Mouse (Mus musculus) layer of hippocampus, adult 18-20 months (tissue): ENCODE data around the gene Nploc4. TPM values are rescaled to one million over a fixed set of nuclear protein-coding genes. Genes with fewer than 3 reads are reported as not detected.

Experiments used
- DNase-seq, 2 experiments: peaks; one replicate each; pipeline ENCODE4 v3.0.0; 2022; ENCODE audit warnings: low spot score in 2 of 2
- long read RNA-seq: library from polyadenylated mRNA; stranded (forward); transcript quantifications from one replicate; pipeline ENCODE4 v2.0.0, GENCODE M21; 2021
- total RNA-seq, 2 experiments: library from RNA; stranded (reverse); gene quantifications; 2 replicates each; pipeline ENCODE4 v1.2.3; 2021

The Nploc4 gene
- 10 to 100 TPM; 60.0 to 61.9 TPM for total RNA-seq
- long read RNA-seq, full-length matches to known transcripts: 70 of 95 reads
- long read RNA-seq, partial matches to known transcripts: 7 of 95 reads
- long read RNA-seq, other reads (novel, unspliced or antisense): 18 of 95 reads

DNA sequence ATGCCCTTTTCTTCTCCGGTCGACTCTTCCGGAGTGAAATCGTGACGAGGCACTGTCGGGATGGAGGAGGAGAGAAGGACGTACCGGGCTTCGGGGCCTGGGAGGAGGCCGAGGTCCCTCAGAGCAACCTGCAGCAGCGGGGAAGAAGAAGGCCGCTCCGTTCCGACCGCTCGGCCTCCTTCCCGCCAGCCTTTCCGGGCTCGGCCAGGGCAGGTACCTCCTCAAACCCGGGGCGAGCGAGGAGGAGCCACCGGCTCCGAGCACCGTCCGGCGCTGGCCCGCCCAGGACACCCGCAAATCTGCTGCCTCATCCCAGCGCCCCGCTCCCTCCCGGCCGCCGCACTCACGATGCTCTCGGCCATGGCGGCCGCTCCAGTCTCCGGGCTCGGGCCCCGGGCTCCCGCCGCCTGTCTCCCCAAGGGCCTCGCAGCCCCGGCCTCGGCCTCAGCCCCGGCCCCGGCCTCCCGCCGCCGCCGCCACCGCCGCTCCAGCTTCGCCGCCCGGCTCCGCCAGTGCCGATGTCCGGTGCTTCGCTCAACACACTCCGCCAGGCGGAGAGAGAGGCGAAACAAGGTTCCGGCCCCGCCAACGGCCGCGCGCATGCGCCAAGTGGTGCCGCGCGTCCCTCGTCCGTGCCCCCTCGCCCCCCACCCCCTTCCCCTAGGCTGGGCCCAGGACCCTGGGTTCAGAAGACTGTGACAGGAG lies at the start of gene Nploc4:
TSS of gene Nploc4 (minus strand) at position 557 of the 705 bp plus-strand sequence.
- DNase-seq: peak; percentile 75 to 86

DNA sequence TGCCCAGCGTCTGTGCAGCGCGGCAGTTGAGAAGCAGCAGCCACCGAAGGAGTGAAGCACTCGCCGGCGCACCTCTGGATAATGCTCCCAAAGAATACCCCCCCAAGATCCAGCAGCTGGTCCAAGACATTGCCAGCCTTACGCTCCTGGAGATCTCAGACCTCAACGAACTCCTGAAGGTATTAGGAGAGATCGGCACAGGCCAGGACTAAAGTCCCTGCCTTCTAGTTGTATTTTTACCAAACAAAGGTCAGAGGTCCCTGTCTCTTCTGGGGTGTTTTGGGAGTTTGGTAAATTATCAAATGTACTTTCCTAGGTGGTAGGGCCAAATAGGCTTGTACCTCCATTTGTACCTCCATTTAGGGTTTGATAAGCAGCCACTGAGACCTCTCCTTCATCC lies 47.7 kb upstream of the Nploc4 start:
- DNase-seq: no peak

DNA sequence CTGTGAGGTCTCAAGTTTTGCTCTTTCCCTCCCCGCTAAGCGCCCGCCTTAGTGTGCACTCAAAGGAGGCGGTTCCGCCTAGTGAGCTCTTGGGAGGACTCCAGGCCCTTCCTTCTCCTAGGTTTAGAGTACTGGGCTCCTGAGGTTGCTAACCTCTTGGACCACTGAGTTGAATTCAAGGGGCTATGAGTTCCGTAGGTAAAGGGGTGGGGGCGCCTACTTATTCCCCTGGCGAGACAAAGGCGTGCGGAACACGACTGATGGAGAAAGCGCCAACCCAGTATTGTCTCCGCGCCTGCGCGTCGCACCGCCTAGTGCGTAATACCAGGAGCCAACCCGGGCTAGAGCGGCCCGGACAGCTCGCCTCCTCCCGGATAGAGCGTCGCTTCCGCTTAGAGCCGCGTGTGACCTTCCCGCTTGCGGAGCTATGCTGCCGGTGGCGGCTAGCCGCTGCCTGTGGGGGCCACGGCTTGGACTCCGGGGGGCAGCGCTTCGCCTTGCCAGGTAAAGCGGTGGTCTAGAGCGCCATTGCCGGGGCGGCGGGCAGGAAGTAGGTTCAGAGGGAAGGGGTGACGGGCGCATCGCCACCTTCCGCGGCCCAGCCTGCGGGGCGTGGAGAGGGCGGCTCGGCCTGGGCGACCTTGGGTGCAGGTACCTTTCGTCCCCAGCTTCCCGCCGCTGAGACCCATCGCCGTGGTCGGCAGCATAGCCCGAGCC lies 46.9 kb upstream of the Nploc4 start, which contains the start of gene Mrpl12:
TSS of gene Mrpl12 (plus strand) at position 349 of the 717 bp plus-strand sequence.
- DNase-seq: peak; percentile 89 to 93

DNA sequence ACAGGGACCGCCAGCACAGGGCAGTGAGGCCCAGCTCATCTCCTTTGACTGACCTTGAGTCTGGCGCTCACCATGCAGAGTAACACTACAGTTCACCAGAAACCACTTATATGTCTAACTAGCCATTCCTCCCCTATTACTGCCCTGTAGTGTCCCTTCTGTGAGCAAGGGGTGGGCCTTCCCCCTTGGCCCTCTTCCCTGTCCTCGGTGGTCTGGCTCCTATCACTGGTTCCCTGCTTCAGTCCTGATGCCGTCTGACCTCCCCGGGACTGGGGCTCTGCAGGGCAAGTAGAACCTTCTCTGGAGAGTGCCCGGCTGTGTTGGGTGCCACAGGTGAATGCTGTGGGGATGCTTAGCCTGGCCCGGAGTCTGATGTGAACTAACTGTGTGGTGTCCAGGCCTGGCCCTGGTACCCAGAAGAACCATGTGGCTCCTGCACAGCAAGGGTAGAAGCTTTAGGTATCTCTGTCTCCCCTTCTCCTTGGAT lies 46.0 kb upstream of the Nploc4 start:
- DNase-seq: no peak

DNA sequence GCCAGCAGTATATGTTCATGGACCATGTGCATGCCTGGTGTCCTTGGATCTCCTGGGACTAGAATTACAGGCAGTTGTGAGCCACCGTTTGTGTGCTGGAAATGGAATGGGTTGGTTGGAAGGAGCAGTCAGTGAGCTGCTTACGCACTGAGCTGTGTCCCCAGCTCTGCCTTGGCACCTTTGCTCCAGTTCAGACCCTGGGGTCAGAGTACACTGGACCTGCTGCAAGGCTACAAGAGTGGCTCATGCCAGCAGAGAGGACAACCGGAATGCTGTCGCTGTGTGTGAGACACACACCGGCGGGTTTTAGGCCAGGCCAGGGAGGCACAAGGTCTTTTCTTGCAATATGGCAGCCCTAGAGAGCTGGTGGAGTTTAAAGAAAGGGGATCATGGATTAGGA lies 34.5 kb upstream of the Nploc4 start:
- no peak for DNase-seq

DNA sequence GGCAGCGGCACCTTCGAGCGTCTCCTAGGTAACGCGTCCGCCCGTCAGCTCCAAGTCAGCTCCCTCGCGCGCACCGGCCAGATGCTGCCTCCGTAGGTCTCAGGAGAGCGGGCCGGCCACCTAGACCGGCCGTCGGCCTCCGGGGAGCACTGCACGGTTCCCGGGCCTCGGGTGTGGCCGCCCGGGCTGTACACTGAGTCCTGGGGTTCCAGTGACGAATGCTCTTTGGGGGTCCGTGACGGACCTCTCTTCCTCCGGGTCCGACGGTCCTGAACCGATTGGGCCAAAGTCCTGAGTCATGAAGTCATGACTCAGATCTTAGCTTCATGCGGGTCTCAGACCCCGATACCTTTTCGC lies 30.2 kb upstream of the Nploc4 start:
- DNase-seq: no peak

DNA sequence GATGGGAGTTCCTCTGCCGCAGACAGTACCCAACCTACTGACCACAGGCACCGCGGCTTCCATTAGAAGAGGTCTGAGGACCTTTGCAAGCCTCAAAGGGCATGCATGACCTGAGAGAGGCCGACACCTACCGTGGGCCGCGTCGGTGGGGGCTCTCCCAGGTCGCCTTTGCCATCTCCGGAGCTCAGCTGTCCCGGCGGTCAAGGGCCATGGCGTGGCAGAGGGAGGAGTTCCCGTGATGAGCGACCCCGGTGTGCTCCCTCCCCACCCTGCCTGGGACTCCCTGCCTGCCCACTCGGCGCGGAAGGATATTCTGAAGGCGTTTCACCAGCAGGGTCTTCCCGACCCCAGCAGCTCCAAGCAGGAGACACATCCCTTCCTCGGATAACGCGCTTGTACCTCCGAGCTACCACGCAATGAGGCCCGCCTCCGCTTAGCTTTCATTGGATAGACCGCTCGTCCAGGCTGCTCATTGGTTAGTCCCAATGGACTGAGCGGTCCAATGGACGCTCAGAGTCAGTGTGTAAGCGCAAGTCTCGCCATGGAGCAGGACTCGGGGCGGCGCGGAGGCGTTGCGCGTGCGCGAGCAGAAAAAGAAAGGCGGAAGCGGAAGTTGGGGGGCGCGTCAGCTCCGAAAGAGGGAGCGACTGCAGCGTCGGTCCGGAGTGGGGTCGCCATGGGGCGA lies 29.7 kb upstream of the Nploc4 start, which contains the start of gene Arl16:
TSS of gene Arl16 (minus strand) at position 557 of the 685 bp plus-strand sequence.
- DNase-seq: peak; percentile 95 to 96

DNA sequence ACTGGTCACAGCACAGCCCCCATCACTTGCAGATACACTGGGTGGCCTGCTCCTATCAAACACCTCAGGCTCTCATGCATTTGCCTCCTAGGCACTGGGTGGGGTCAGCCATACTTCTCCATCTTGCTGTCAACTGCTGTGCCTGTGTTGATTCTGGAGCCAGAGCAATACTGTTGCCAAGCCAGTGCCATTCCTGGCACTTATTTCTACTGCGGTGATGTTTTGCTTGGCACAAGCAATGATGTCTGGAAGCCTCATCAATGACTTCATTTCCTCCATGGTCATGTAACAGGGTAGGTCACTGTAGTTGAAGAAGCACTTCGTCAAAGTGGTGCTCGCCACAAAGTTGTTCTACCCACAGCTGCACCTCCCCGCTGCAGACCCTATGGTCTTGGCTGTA lies 28.0 kb upstream of the Nploc4 start:
- no peak for DNase-seq

DNA sequence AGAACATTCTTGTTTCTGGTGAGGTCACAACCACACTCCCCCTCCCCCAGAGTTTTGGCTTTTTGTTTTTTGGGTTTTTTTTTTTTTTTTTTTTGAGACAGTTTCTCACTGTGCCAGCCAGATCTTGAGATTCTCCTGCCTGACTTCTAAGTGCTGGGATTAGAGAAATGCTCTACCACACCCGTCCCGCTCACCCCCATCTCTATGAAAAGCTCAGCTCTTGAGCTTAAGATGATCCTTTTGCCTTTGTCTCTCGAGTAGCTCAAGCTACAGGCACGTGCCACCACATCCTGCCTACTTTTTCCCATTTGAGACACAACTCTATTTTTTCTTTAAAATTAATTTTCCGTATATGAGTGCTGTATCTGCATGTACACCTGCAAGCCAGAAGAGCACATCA lies 26.9 kb upstream of the Nploc4 start:
- no peak for DNase-seq

DNA sequence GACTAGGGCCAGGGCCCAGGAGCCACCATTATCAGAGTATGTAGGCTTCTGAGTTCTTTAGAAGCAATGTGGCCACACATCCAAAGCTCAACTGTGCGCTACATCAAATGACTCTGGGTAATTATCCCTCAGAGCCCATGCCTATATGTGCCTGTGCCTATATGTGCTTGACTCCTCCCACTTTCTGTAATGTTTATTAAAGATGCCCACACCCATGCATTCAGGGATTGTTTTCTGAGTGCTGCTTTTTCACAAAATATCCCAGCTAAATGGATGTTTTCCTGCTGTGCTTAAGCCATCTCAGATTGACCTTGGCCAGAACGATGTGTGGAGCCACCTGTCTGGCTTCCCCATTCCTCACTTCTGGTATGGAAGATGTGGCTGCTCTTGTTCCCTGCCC lies 26.0 kb upstream of the Nploc4 start:
- DNase-seq: no peak

DNA sequence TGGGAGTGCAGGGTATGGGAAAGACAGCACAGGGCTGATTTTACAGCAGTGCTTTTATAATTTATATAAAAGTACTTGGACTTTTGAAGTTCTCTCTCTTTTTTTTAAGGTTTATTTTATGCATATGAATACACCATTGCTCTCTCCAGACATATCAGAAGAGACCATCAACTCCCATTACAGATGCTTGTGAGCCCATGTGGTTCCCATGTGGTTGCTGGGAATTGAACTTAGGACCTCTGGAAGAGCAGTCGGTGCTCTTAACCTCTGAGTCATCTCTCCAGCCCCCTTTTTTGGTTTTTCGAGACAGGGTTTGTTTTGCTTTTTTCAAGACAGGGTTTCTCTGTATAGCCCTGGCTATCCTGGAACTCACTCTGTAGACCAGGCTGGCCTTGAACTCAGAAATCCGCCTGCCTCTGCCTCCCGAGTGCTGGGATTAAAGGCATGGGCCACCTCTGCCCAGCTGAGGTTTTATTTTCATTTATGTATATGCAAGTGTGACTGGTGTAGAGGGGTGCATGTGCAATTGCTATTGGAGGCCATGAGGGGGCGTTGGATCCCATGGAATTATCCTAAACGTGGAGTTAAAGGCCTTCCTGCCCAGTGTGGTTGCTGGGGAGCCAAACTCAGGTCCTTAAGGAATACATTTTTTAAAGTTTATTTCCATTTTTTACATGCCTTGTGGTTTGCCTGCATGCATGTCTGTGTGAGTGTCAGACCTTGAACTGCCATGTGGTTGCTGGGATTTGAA lies 21.5 kb upstream of the Nploc4 start:
- DNase-seq: no peak

DNA sequence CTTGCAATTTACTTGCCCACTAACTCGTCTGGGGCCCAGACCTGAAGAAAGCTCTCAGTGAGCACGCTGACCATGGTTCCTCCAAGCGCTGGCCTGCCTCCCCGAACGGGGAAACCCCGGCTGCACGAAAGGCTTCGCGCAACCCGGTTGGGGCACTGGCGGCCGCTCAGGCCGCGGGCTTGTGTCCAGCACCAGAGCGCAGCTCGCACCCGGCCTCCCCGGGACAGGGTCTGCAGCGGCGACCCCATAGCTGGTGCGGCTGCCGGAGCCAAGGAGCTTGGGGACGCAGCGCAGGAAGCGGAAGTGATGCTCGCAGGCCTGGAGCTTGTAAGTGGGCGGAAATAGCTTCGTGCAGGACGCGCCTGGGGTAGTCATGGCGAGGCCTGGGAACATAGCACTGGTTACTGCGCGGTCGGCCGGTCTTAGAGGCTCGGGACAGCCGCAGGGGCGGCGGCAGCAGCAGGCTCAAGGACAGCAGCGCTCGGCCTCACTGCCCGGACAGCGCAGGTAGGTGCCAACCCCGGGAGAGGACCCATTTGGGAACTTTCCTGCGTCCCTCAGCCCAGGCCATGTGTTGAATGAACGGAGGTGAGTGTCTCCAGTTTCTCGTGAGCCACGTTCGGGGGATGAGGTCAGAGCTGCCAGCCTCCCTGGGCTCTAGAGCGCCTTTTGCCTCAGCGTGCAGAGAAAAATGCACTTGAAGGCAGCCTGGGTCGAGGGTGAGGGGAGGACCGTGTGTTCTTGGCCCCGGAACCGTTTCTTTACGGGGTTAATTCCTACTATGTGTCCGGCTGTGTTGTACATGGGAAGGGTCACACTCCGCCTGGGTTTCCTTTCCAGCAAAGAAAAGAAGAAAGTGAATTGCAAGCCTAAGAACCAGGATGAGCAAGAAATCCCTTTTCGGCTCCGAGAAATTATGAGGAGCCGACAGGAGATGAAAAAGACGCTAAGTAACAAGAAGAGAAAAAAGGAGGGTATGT lies 20.6 kb upstream of the Nploc4 start, which contains the start of the genes Oxld1 and Ccdc137:
TSS of gene Oxld1 (minus strand) at position 297 of the 980 bp plus-strand sequence.
TSS of gene Ccdc137 (plus strand) at position 344 of the 980 bp plus-strand sequence.
- DNase-seq: peak; percentile 68 to 82

DNA sequence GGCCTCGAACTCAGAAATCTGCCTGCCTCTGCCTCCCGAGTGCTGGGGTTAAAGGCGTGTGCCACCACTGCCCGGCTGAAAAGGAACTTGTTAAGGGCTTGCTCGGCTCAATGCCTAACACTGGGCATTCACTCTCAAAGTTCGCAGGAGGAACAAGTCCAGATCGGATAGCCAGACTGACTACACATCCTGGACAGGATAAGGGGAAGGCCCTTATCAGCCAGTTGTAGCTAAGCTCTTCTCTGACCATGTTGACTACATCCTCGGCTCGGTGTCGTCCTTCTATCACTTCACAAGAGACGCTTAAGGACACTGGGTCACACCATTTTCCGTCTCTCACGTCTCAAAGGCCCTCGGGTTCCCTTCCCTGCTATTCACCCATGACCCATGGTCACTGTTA lies 19.9 kb upstream of the Nploc4 start:
- no peak for DNase-seq

DNA sequence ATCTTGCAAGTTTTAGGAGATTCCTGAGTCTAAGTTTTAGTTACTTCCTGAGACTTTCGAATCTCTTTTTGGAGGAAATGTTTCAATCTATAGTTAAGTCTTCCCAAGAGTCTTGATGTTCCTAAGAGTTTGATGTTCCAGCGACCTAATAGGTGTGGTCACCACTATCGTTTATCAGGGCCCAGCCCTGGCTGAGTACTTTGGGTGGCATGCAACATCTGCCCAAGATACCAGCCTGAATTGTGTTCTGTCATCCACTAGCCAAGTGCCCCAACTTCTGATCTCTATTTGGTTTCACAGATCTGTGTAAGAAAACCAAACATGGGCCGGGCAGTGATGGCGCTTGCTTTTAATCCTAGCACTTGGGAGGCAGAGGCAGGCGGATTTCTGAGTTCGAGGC lies 17.9 kb upstream of the Nploc4 start:
- no peak for DNase-seq

DNA sequence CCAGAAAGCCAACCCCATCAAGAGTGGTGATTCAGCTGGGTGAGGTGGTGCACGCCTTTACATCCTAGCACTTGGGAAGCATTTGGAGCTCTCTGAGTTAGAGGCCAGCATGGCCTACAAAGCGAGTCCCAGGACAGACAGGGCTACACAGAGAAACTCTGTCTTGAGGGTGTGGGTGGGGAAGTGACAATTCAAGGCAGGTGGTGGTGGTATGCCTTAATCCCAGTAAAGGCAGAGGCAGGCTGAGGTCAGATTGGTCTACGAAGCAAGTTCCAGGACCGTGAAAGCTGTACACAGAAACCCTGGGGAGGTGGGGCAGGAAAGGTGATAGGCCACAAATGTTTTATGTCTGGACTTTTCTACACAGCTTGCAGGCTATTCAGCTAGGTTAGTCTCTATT lies 17.5 kb upstream of the Nploc4 start:
- DNase-seq: no peak

DNA sequence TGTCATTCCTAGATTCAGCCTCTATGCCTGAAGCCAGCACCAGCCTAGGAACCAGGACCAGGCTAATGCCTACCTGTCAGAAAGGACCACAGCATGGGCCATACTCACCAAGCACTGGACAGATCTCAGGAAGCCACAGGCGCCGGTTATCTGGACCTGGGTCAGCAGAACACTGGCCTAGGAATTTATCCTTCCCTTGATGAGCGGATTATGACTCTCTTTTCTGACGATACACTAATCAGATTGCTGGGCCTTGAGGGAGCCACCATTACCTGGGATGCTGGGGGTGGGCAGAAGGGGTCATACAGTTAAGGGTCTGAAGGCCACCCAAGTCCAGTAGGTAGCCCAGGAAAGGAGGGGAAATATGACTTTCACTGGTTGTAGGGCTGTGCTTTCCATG lies 15.8 kb upstream of the Nploc4 start, which contains the start of gene Pde6g:
TSS of gene Pde6g (minus strand) at position 195 of the 400 bp plus-strand sequence.
- no peak for DNase-seq

DNA sequence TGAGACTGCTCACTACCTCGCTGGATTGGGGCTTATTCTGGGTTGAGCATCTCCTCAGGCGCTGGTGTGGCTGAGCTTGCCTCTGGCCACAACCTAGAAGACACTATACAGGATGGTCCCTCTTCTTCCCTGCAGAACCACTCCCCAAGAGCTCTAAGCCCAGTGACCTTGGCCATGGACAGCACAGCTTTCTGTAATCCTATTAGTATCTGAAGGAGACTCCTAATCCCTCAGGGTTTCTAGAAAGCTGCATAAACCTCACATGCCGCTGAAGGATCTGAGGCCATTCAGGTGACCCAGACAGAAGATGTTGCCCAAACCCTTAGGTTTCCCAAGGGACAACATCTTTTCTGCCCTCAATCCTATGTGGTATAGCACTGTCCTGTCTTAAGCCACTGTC lies 14.7 kb upstream of the Nploc4 start:
- no peak for DNase-seq

DNA sequence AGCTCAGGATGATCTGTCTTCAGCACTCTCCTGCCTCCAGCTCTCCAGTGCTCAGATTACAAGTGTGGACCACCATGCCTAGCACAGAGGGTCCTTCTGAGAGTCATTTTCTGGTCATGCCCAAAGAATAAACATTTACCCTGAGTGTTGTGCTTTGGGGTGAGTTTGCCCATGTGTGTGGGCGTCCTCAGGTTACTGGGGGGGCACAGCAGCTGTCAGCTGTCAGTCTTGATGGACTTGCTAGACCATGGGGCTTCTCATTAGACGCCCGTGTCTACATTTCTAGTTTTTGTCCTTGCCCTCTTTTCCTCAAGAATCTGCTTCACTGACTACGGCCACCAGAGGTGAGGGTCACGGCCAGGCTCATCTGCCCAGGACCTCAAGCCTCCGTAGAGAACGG lies 9.7 kb upstream of the Nploc4 start:
- no peak for DNase-seq

DNA sequence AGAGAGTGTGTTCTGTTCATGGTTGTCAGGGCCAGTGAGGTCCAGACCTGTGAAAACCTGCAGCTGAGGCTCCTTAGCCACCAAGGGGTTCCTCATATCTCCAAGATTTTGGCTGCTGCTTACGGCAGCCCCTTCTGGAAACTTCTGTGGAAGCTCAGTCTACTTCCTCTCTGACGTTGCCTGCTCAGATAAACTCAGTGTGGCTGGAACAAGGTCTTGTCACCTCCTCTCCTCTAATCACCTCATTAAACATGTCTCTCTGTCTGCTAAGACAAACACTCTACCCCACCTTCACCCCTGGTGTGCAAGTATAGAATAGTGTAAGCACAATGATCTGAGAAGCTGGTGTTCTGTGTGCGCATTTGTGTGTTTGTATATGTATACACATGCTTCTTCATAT lies 8.0 kb upstream of the Nploc4 start:
- DNase-seq: no peak

DNA sequence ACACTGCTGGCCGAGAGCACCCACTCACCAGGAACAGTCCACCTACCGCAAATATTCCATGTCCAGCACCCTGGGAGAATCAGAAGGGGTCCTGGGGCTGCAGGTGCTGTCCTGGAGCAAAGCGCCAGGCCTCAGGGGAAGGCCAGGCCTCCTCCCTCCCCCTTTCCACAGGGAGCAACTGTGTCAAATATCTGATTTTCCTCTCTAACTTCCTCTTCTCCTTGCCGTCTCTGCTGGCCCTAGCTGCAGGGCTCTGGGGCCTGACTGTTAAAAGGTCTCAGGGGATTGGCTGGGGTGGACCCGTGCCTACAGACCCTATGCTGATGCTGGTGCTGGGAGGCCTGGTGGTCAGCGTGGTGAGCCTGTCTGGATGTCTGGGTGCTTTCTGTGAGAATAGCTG lies 6.6 kb upstream of the Nploc4 start:
- no peak for DNase-seq
